Mouse (Mus musculus) layer of hippocampus, postnatal 10 days (tissue): Measurements from ENCODE around the gene Exoc4. TPM values are rescaled to one million over a fixed set of nuclear protein-coding genes. Genes with fewer than 3 reads are reported as not detected.

Experiments used
- DNase-seq, 2 experiments: peaks; one replicate each; pipeline ENCODE4 v3.0.0; 2021; ENCODE audit warnings: low spot score in 2 of 2
- total RNA-seq, 2 experiments: library from RNA; stranded (reverse); gene quantifications; 2 replicates each; pipeline ENCODE4 v1.2.3; 2021

The Exoc4 gene
- total RNA-seq, 2 experiments from 2014 or later, result 70.1 to 79.5 TPM

DNA sequence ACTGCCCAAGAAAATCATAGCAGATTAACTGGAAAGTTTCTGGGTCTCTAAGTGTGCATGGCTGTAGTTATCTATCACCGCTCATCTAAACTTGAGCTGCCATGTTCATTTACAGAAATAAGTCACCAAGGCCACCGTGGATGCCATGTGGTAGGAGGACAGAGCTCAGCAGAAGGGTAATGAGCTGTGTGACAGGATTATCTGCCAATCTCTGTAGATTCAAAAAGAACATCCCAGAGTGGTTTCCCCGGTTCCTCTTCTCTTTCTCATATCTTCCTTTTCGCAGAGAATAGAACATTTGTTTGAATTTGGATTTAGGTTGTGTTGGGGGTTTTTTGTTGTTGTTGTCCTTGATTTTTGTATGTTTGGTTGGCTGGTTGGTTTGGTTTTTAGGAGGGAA lies 676.0 kb downstream of the Exoc4 start:
- DNase-seq, result no peak

DNA sequence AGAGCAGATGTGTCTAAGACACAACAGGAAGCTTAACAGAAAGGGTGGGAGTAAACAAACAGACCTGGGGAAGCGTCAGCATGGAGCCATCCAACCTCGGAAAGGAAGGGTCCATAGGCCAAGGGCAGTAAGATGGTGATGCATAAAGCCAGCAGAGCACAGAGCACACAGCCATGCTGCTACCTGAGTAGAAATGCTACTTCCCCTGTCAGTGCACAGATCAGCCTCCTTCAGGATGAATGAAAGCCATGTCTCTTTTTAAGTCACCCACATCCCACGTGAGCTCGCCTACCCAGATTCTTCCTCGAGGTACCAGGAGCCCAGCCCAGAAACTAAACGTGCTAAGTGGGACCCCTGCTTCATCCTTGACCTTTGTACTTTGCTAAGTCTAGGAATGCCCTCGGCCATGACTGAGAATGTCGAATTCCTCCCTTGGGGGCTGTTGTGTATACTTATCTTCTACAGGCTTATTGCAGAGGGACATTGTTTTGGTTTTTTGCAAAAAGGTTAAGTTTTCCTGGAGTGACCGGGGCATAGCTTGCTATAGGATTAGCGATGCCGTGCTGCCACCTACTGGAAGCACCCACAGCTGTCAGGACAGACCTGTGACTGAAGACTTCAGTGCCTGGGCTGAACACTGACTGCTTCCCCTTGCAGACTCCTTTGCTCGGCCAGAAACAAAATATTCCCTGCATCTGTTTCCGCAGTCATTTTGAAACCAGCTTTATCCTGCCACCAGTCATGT lies 680.6 kb downstream of the Exoc4 start:
- peak; percentile 84 to 86 for DNase-seq

DNA sequence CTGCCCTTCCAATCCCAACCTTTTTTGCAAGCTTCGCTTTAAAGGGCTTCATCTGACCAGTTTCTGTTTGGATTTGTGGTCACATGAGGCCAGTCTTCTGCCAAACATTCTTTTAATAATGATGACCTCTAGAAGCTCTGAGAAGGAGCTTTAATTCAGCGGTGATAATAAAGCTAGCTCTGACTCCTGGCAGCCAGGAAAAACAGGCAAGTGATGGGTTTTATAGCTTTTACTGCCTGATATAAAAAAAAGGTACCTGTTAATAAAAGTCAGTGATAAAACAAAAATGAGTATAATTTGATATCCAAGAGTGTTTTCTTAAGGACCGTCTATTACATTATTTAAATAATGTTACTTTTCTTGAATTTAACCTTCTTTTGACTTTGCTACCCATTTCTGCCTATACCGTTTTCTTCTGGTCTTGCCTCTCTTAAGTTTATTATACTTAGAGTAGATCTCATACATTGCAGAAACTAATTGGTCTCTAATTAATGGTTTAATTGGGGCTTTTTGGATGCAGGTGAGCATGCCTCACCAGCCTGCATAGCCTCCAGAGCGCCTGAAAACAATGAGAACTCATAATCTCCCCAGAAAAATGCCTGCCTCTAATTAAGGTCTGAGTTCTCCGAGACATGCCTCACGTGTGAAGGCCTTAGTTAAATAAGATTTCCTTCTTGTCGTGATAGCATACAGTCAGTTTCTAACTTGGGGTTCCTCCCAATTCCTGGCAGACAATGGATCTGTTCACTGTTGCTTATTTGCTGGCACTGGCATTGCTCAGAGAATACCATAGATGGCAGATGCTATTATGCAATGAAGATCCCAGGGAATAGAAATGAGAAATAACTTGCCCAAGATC lies 681.4 kb downstream of the Exoc4 start:
- DNase-seq, result no peak

- no peak for DNase-seq
Observed at GRCm38 (mm10) chr6:33937906-33938305, 689.0 kb downstream of the Exoc4 start.

GRCm38 (mm10) chr6:33939169-33939568 lies 690.3 kb downstream of the Exoc4 start:
- no peak for DNase-seq

GRCm38 (mm10) chr6:33946911-33947489 lies 698.1 kb downstream of the Exoc4 start:
- no peak for DNase-seq

- DNase-seq, result no peak
Observed at GRCm38 (mm10) chr6:33950113-33950512, 701.2 kb downstream of the Exoc4 start.

GRCm38 (mm10) chr6:33955469-33955868 lies 706.6 kb downstream of the Exoc4 start:
- no peak for DNase-seq

DNA sequence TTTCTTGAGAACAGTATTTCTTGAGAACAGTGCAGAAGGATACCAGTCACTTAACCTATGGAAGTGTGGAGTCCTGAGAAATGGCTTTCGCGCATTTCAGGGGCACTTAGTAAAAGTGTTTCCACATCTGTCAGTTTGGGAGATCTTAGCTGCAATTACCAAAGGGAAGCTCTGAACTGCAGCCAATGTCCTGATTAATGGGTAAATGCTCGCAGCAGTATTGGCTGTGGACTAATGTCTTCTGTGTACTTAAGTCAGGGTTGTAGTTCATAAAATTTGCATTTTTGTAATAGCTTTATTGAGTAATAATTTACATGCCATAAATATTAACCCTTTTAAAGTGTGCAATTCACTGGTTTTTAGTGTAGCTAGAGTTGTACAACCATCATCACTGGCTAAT lies 709.4 kb downstream of the Exoc4 start:
- no peak for DNase-seq

GRCm38 (mm10) chr6:33960766-33961165 lies 711.9 kb downstream of the Exoc4 start:
- DNase-seq, result no peak

- no peak for DNase-seq
Observed at GRCm38 (mm10) chr6:33963092-33963491, 714.2 kb downstream of the Exoc4 start.

DNA sequence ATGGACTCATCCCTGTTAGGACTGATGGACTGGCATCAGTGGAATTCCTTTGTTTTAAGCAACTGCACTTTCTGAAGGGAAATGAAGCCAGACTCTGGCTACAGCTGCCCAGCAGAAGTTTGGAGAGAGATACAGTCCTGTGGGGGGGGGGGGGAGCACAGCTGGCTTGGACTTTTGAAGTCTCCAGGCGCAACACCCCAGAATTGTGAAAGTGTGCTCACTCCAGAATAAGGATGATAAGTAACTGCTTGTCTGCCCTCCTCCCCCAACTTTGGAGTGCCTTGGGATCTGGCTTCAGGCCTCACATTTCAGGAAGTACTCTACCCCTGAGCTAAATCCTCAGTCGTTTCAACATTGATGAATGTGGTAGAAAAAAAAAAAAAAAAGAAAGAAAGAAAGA lies 716.7 kb downstream of the Exoc4 start:
- no peak for DNase-seq

DNA sequence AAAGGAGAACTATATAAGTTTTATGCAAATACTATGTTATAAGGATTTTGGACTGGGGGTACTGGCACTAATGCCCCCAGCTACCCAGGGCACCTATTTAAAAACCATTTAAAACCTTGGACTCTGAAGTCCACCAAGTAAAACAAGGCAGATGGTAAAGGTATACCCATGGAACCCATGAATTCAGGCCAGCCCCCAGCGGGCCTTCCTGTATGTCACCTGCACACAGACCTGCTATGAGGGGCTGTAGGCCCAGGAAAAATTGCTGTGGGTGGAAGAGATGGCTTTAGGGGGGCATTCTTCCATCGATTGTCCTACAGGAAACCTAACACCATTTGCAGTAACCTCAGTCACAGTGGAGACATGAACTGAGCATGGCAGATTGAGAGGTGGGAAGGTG lies 719.9 kb downstream of the Exoc4 start:
- DNase-seq, result no peak

- no peak for DNase-seq
Observed at GRCm38 (mm10) chr6:33972801-33973200, 723.9 kb downstream of the Exoc4 start.

- DNase-seq, result no peak
Observed at GRCm38 (mm10) chr6:33976576-33976975, 727.7 kb downstream of the Exoc4 start.

DNA sequence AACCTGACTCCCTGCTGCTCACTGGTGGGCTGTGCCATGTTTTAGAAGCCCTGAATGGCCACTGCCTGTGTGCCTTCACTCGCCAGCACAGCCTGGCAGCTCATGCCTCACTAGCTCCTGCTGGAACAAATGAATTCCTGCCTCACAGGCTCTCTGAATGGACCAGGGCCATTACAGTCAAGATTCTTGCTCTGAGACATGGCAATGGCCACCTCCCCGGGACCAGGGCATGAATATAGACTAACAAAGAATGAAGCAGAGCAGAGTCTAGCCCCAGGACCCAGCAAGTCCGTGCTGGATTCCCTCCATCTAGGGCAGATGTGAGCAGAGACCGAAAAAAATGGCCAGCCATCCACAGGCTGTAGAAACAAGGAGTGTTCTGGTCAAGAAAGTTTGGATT lies 728.6 kb downstream of the Exoc4 start:
- no peak for DNase-seq

GRCm38 (mm10) chr6:33977880-33978279 lies 729.0 kb downstream of the Exoc4 start:
- DNase-seq, result no peak

DNA sequence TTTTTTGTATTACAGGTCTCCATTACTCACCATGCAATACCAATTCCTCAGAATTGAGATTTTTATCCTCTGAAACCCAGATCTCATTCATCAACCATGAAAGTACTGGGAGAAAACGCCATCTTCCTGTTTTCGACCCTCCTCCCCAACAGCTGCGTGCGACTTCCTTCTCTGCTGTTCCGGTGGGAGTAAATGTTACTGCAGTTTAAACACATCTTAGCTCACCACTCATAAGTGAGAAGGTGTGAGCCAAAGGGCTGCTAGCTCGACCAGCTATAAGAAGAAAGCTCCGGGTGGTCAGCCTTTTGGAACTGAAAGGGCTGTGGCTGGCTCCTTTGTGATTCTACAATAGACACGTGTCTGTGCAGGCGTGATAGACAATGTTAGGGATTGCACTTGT lies 733.8 kb downstream of the Exoc4 start:
- no peak for DNase-seq

GRCm38 (mm10) chr6:33987132-33987531 lies 738.2 kb downstream of the Exoc4 start:
- DNase-seq, result no peak

- peak in 1 of 2 experiments; percentile 21 for DNase-seq
Observed at GRCm38 (mm10) chr6:33992213-33993034, 743.5 kb downstream of the Exoc4 start.

DNA sequence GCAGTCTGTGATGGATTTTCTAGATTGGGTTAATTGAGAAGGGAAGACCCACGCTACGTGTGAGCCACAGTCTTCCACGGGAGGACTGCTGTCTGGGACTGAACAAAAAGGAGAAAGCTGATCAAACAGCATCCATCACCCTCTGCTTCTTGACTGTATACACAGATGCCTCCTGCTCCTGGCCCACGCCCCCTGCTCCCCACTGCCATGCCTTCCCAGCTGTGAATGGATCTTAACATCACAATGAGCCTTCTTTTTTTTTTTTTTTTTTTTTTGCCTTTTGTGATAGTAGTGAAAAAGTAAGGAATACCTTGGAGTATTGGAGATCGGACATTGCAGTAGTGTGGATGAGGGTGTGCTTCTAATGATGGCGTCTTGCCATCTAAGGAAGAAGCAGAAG lies 745.0 kb downstream of the Exoc4 start:
- no peak for DNase-seq
